In genomic region chr15:79109321-79109934, GRCm38 (mm10) we compare ENCODE assay signal across 8 mouse cellular contexts. TPM values are rescaled to one million over a fixed set of nuclear protein-coding genes. Genes with fewer than 3 reads are reported as not detected.
A peak's percentile ranks its signal among the peaks of the same experiment; 100 is the strongest.
DNase-seq lines count a peak whose midpoint lies in the region; ATAC-seq and TF ChIP-seq lines count a peak whose summit lies in the region.

No protein-coding gene starts in this region.

- TF ChIP-seq CTCF in layer of hippocampus, adult 2 months (conservative IDR thresholded peaks at IDR 0.05), result no peak
- TF ChIP-seq CTCF in Patski (IDR thresholded peaks at IDR 0.05), result no peak

- POLR2A ChIA-PET in Patski (lab: Charles Lee), result interaction anchor here (0.8 to 3.4 kb wide), 4 partner anchors 10 to 32 kb away, joined by 4 to 10 read pairs (median 4); partner anchors contain the start of gene 1700088E04Rik

- CTCF ChIA-PET in Patski (lab: Charles Lee), result interaction anchor here (1.2 kb wide), 1 partner anchor 21 kb away, joined by 3 read pairs; no protein-coding TSS in a partner anchor

- no peaks in the 10 kb centered on the region for H3K36me3 ChIP-seq in forebrain, embryonic 11.5 days (ENCODE audit: control insufficient read depth, insufficient read depth, low read length)
- peaks cover 14% of the 10 kb centered on the region for H3K36me3 ChIP-seq in limb, embryonic 13.5 days

- H3K4me1 ChIP-seq in forebrain, embryonic 11.5 days (replicated peaks; ENCODE audit: control insufficient read depth, insufficient read depth, low read length), result peaks cover 9% of the 10 kb centered on the region; the same call in 1 of the 2 replicates
- H3K4me1 ChIP-seq in limb, embryonic 13.5 days, result peaks cover 36% of the 10 kb centered on the region

- peak overlapping the region; percentile 90 for H3K9ac ChIP-seq in forebrain, embryonic 11.5 days (ENCODE audit: low read length)
- H3K9ac ChIP-seq in limb, embryonic 13.5 days, result peak overlapping the region; percentile 91

- peak overlapping the region; percentile 96 for H3K27ac ChIP-seq in layer of hippocampus, adult 2 months
- no peak overlapping the region for H3K27ac ChIP-seq in forebrain, embryonic 11.5 days (ENCODE audit: low read depth, low read length)
- H3K27ac ChIP-seq in limb, embryonic 13.5 days, result peak overlapping the region; percentile 87

- H3K9me3 ChIP-seq in forebrain, embryonic 11.5 days (ENCODE audit: control insufficient read depth, low read length), result no peaks in the 10 kb centered on the region
- no peaks in the 10 kb centered on the region for H3K9me3 ChIP-seq in limb, embryonic 13.5 days

- in situ Hi-C loops in Patski (cut with MboI; ENCODE audit: low pct_unique_long_range_greater_than_20kb), result no loop called here

- WGBS in forebrain, embryonic 11.5 days, result under 1% methylated on average over 44 of the region's 46 CpGs
- under 1% methylated on average over 45 of the region's 46 CpGs for WGBS in limb, embryonic 13.5 days

- ATAC-seq in Patski, result peak; percentile 16
- ATAC-seq in forebrain, embryonic 11.5 days (replicated peaks; ENCODE audit: low FRiP score), result peak; percentile 67; the same call in 1 of the 2 replicates
- ATAC-seq in limb, embryonic 13.5 days (ENCODE audit: low FRiP score, low read depth), result peak; percentile 48

- peak overlapping the region; percentile 96 for H3K4me2 ChIP-seq in forebrain, embryonic 11.5 days (ENCODE audit: low read depth, low read length, severe bottlenecking)
- peak overlapping the region; percentile 97 for H3K4me2 ChIP-seq in limb, embryonic 13.5 days (replicated peaks)

- peak overlapping the region; percentile 95 for H3K4me3 ChIP-seq in layer of hippocampus, adult 2 months
- peak overlapping the region; percentile 83 for H3K4me3 ChIP-seq in forebrain, embryonic 11.5 days (ENCODE audit: low read depth, low read length)
- peak overlapping the region; percentile 95 for H3K4me3 ChIP-seq in limb, embryonic 13.5 days

- no peaks in the 10 kb centered on the region for H3K27me3 ChIP-seq in Patski
- H3K27me3 ChIP-seq in forebrain, embryonic 11.5 days (ENCODE audit: control insufficient read depth, insufficient read depth, low read length), result peaks cover 3% of the 10 kb centered on the region
- H3K27me3 ChIP-seq in limb, embryonic 13.5 days, result no peaks in the 10 kb centered on the region

- no peak for DNase-seq in layer of hippocampus, adult 2 months (ENCODE audit: low spot score in 2 of 2)
- no peak for DNase-seq in layer of hippocampus, adult 18-20 months (ENCODE audit: low spot score in 2 of 2)
- DNase-seq in Patski (ENCODE audit: low read depth, low spot score), result no peak
- no peak for DNase-seq in forebrain, embryonic 11.5 days (ENCODE audit: low spot score)
- DNase-seq in naive thymus-derived CD4-positive, alpha-beta T cell, adult 2 months (ENCODE audit: low read depth), result peak; percentile 67
- no peak for DNase-seq in yolk sac, embryonic 10.5 days (ENCODE audit: low spot score)
- no peak for DNase-seq in layer of hippocampus, adult 9-10 months (ENCODE audit: low spot score)

RNA-seq across cellular contexts. Expression of gene Micall1, which starts 0.7 kb away (rescaled TPM):
- total RNA-seq in layer of hippocampus, adult 2 months (2021), result 10 to 100 TPM; 31.4 to 35.3 TPM
- 10 to 100 TPM; 33.9 to 35.3 TPM for total RNA-seq in layer of hippocampus, adult 18-20 months (2021)
- 43.0 TPM for polyA plus RNA-seq in Patski (2021)
- 6.3 and 7.6 TPM in 2 replicates for polyA plus RNA-seq in forebrain, embryonic 11.5 days (2014; fragmentation: Nextera tagmentation; extraction: Ambion mirVana)
- polyA plus RNA-seq in limb, embryonic 13.5 days (2015; fragmentation: Nextera tagmentation; extraction: Ambion mirVana), result 8.9 and 10.6 TPM in 2 replicates

RNA-seq across cellular contexts. Expression of gene Polr2f, which starts 31.4 kb away (rescaled TPM):
- 100 to 1,000 TPM in 1 of 2 experiments, 10 to 100 TPM in 1; 97.9 to 103 TPM for total RNA-seq in layer of hippocampus, adult 2 months (2021)
- total RNA-seq in layer of hippocampus, adult 18-20 months (2021), result 100 to 1,000 TPM; 108 to 109 TPM
- 178 TPM for polyA plus RNA-seq in Patski (2021)
- 378 and 386 TPM in 2 replicates for polyA plus RNA-seq in forebrain, embryonic 11.5 days (2014; fragmentation: Nextera tagmentation; extraction: Ambion mirVana)
- polyA plus RNA-seq in limb, embryonic 13.5 days (2015; fragmentation: Nextera tagmentation; extraction: Ambion mirVana), result 293 and 294 TPM in 2 replicates

RNA-seq across cellular contexts. Expression of gene 1700088E04Rik, which starts 31.6 kb away (rescaled TPM):
- 10 to 100 TPM in 1 of 2 experiments, 1 to 10 TPM in 1; 8.8 to 10.3 TPM for total RNA-seq in layer of hippocampus, adult 2 months (2021)
- 10 to 100 TPM in 1 of 2 experiments, 1 to 10 TPM in 1; 9.2 to 12.4 TPM for total RNA-seq in layer of hippocampus, adult 18-20 months (2021)
- polyA plus RNA-seq in Patski (2021), result 34.2 TPM
- polyA plus RNA-seq in forebrain, embryonic 11.5 days (2014; fragmentation: Nextera tagmentation; extraction: Ambion mirVana), result 9.3 and 10.6 TPM in 2 replicates
- polyA plus RNA-seq in limb, embryonic 13.5 days (2015; fragmentation: Nextera tagmentation; extraction: Ambion mirVana), result 5.6 and 7.5 TPM in 2 replicates

RNA-seq across cellular contexts. Expression of gene Eif3l, which starts 34.4 kb away (rescaled TPM):
- 10 to 100 TPM; 68.9 to 69.5 TPM for total RNA-seq in layer of hippocampus, adult 2 months (2021)
- 10 to 100 TPM; 71.5 to 71.8 TPM for total RNA-seq in layer of hippocampus, adult 18-20 months (2021)
- 220 TPM for polyA plus RNA-seq in Patski (2021)
- 245 and 254 TPM in 2 replicates for polyA plus RNA-seq in forebrain, embryonic 11.5 days (2014; fragmentation: Nextera tagmentation; extraction: Ambion mirVana)
- polyA plus RNA-seq in limb, embryonic 13.5 days (2015; fragmentation: Nextera tagmentation; extraction: Ambion mirVana), result 221 and 229 TPM in 2 replicates

RNA-seq across cellular contexts. Expression of gene Ankrd54, which starts 46.7 kb away (rescaled TPM):
- total RNA-seq in layer of hippocampus, adult 2 months (2021), result 10 to 100 TPM; 17.4 to 19.5 TPM
- total RNA-seq in layer of hippocampus, adult 18-20 months (2021), result 10 to 100 TPM; 18.0 to 22.7 TPM
- 40.0 TPM for polyA plus RNA-seq in Patski (2021)
- polyA plus RNA-seq in forebrain, embryonic 11.5 days (2014; fragmentation: Nextera tagmentation; extraction: Ambion mirVana), result 61.6 and 67.1 TPM in 2 replicates
- polyA plus RNA-seq in limb, embryonic 13.5 days (2015; fragmentation: Nextera tagmentation; extraction: Ambion mirVana), result 51.9 and 52.8 TPM in 2 replicates

Comparison
In these comparisons a context has a peak if more than half of its experiments do, and no peak if none do; other contexts are left out.
1. ATAC-seq: peak in every context shown above with its lines; median percentile 67 in forebrain, embryonic 11.5 days; 48 in limb, embryonic 13.5 days; 16 in Patski.